Mouse (Mus musculus): ENCODE data around the gene Glra1.

DNA sequence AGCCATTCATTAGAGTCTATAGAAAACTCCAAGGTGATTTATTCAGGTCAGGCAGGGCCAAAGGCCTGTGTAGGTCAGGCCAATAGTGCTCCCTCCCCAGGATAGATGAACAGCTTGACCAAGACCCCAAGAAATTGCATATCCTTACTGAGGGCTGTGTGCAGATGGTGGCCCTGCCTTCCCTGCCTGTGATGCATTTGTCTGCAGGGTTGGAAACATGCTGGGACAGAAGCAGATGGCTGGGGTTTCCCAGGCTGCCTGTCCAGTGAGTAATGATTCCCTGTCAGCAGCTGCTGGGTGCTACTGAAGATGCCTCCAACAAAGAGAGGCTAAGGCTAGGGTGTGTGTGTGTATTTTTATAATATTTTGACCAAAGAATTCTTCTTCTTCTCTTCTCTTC, 25.9 kb upstream of the Glra1 start:
- no peak for TF ChIP-seq CTCF (IDR thresholded peaks at IDR 0.05; ENCODE audit: borderline replicate concordance, extremely low read depth, insufficient read depth, insufficient read length)
- no peak for TF ChIP-seq POLR2A (IDR thresholded peaks at IDR 0.05; ENCODE audit: borderline replicate concordance, extremely low read depth, insufficient read depth, insufficient read length, poor library complexity, severe bottlenecking)
